Mouse (Mus musculus) kidney, adult 2 months (tissue): ENCODE measurements at regions not wholly inside any gene's neighbourhood (a gene's known extent, or its start where the extent isn't known, plus 50 kb on each side); places are given as distances from the start of the nearest gene placed in this dataset.

ENCODE experiments used
- DNase-seq: peaks from one replicate; pipeline ENCODE4 v3.0.0; 2021
- H3K27ac ChIP-seq: fragments of 200-500 bp; 2 replicates; pipeline ENCODE4 v1.5.1; 2012; ENCODE audit warnings: low read depth, low read length, control low read depth, inconsistent platforms; ENCODE audit not compliant: insufficient read depth
- H3K27me3 ChIP-seq: fragments of 200-500 bp; replicated peaks from 2 replicates; pipeline ENCODE4 v1.6.1; 2012; ENCODE audit warnings: mild to moderate bottlenecking, moderate library complexity, low read length, inconsistent platforms; ENCODE audit not compliant: control insufficient read depth, insufficient read depth
- H3K36me3 ChIP-seq: fragments of 200-500 bp; 2 replicates; pipeline ENCODE4 v1.6.1; 2012; ENCODE audit warnings: mild to moderate bottlenecking, moderate library complexity, low read length, inconsistent platforms; ENCODE audit not compliant: control insufficient read depth, insufficient read depth
- H3K4me1 ChIP-seq: fragments of 200-500 bp; 2 replicates; pipeline ENCODE4 v1.6.1; 2011; ENCODE audit warnings: low read length; ENCODE audit not compliant: control insufficient read depth, insufficient read depth
- H3K4me3 ChIP-seq: fragments of 200-500 bp; 2 replicates; pipeline ENCODE4 v1.5.1; 2011; ENCODE audit warnings: mild to moderate bottlenecking, low read depth, low read length, control low read depth; ENCODE audit not compliant: insufficient read depth
- CTCF ChIP-seq: fragments of 200-500 bp; conservative IDR thresholded peaks from 2 replicates; pipeline ENCODE4 v1.5.1; 2011; ENCODE audit warnings: low read depth, mild to moderate bottlenecking, control low read depth, low read length, moderate library complexity, mixed read lengths; ENCODE audit not compliant: insufficient read depth, insufficient read length
- POLR2A ChIP-seq: fragments of 200-500 bp; IDR thresholded peaks from one replicate; pipeline ENCODE4 v1.6.1; 2011; ENCODE audit warnings: low read depth, low read length, control low read depth
- WGBS: fragments of 180-500 bp; shearing (Covaris S2); methylation state at CpG from one replicate; pipeline ENCODE4 v1.1.7; 2018; 5-methylcytosine and 5-hydroxymethylcytosine counted together

GRCm38 (mm10) chr1:61201006-61201405 lies 223.3 kb downstream of the Icos start:
- TF ChIP-seq POLR2A (no peak), CTCF (no peak)
- no peak for DNase-seq
- H3K36me3 ChIP-seq = no peaks in the 10 kb centered on the region
- no peak overlapping the region for H3K4me3 ChIP-seq
- H3K27ac ChIP-seq = no peak overlapping the region
- no peaks in the 10 kb centered on the region for H3K27me3 ChIP-seq
- WGBS = 83% methylated on average over 2 of the region's 2 CpGs
- H3K4me1 ChIP-seq = no peaks in the 10 kb centered on the region

GRCm38 (mm10) chr1:61202079-61202478 lies 224.4 kb downstream of the Icos start:
- no peak for DNase-seq
- Histone ChIP-seq H3K36me3 (no peaks in the 10 kb centered on the region), H3K4me1 (no peaks in the 10 kb centered on the region), H3K4me3 (no peak overlapping the region), H3K27ac (no peak overlapping the region), H3K27me3 (no peaks in the 10 kb centered on the region)
- 67% methylated on average over 3 of the region's 3 CpGs for WGBS
- TF ChIP-seq CTCF (no peak), POLR2A (no peak)

GRCm38 (mm10) chr1:61203170-61203569 lies 225.4 kb downstream of the Icos start:
- Histone ChIP-seq H3K27ac (no peak overlapping the region), H3K27me3 (no peaks in the 10 kb centered on the region), H3K4me1 (no peaks in the 10 kb centered on the region), H3K4me3 (no peak overlapping the region), H3K36me3 (no peaks in the 10 kb centered on the region)
- no peak for DNase-seq
- WGBS = 36% methylated on average over 15 of the region's 15 CpGs
- TF ChIP-seq CTCF = no peak
- TF ChIP-seq POLR2A = no peak

GRCm38 (mm10) chr1:61203612-61204011 lies 225.9 kb downstream of the Icos start:
- H3K27ac ChIP-seq = no peak overlapping the region
- H3K4me1 ChIP-seq = no peaks in the 10 kb centered on the region

GRCm38 (mm10) chr1:61205137-61205536 lies 227.4 kb downstream of the Icos start:
- H3K4me1 ChIP-seq = no peaks in the 10 kb centered on the region
- 89% methylated on average over 5 of the region's 5 CpGs for WGBS
- no peak for DNase-seq
- no peak overlapping the region for H3K27ac ChIP-seq
- H3K36me3 ChIP-seq = no peaks in the 10 kb centered on the region
- no peak overlapping the region for H3K4me3 ChIP-seq
- H3K27me3 ChIP-seq = no peaks in the 10 kb centered on the region
- no peak for TF ChIP-seq POLR2A

More at GRCm38 (mm10) chr1:61203612-61204011, 225.9 kb downstream of the Icos start:
- H3K4me3 ChIP-seq = no peak overlapping the region
- H3K36me3 ChIP-seq = no peaks in the 10 kb centered on the region
- no peak for DNase-seq
- TF ChIP-seq POLR2A (no peak), CTCF (no peak)
- no peaks in the 10 kb centered on the region for H3K27me3 ChIP-seq
- 36% methylated on average over 6 of the region's 6 CpGs for WGBS

- Histone ChIP-seq H3K4me3 (no peak overlapping the region), H3K36me3 (no peaks in the 10 kb centered on the region), H3K27ac (no peak overlapping the region), H3K4me1 (no peaks in the 10 kb centered on the region), H3K27me3 (no peaks in the 10 kb centered on the region)
- 83% methylated on average over 6 of the region's 6 CpGs for WGBS
- TF ChIP-seq POLR2A = no peak
- TF ChIP-seq CTCF = no peak
- DNase-seq = peak; percentile 3
Observed at GRCm38 (mm10) chr1:61206861-61207380, 229.2 kb downstream of the Icos start.

- no peak for DNase-seq
- WGBS = 89% methylated on average over 1 of the region's 1 CpGs
- H3K36me3 ChIP-seq = no peaks in the 10 kb centered on the region
Observed at GRCm38 (mm10) chr1:61208386-61208785, 230.7 kb downstream of the Icos start.

GRCm38 (mm10) chr1:61221131-61221530 lies 243.4 kb downstream of the Icos start:
- TF ChIP-seq CTCF = no peak
- no peak for TF ChIP-seq POLR2A
- Histone ChIP-seq H3K4me3 (no peak overlapping the region), H3K27ac (no peak overlapping the region), H3K36me3 (no peaks in the 10 kb centered on the region), H3K4me1 (no peaks in the 10 kb centered on the region), H3K27me3 (no peaks in the 10 kb centered on the region)
- 51% methylated on average over 1 of the region's 1 CpGs for WGBS
- DNase-seq = peak; percentile 27

More at GRCm38 (mm10) chr1:61208386-61208785, 230.7 kb downstream of the Icos start:
- H3K27ac ChIP-seq = no peak overlapping the region
- TF ChIP-seq POLR2A (no peak), CTCF (no peak)
- H3K4me3 ChIP-seq = no peak overlapping the region
- H3K27me3 ChIP-seq = no peaks in the 10 kb centered on the region
- H3K4me1 ChIP-seq = no peaks in the 10 kb centered on the region
